ENCODE assay signal across 8 mouse cellular contexts in genomic region chr4:141559131-141559897, GRCm38 (mm10). TPM values are rescaled to one million over a fixed set of nuclear protein-coding genes. Genes with fewer than 3 reads are reported as not detected.
DNase-seq lines count a peak whose midpoint lies in the region; ATAC-seq and TF ChIP-seq lines count a peak whose summit lies in the region.

No protein-coding gene starts in this region.

- H3K36me3 ChIP-seq in forebrain, postnatal 0 days (ENCODE audit: insufficient read depth) = no peaks in the 10 kb centered on the region
- H3K36me3 ChIP-seq in lung, embryonic 14.5 days (ENCODE audit: insufficient read depth) = no peaks in the 10 kb centered on the region

- no peaks in the 10 kb centered on the region for H3K4me1 ChIP-seq in forebrain, postnatal 0 days (ENCODE audit: insufficient read depth)
- 0 out of 2 replicates have a peak, but pooled peaks cover 3% of the 10 kb centered on the region for H3K4me1 ChIP-seq in lung, embryonic 14.5 days (ENCODE audit: insufficient read depth)

- no peaks in the 10 kb centered on the region for H3K27me3 ChIP-seq in forebrain, postnatal 0 days (ENCODE audit: insufficient read depth, low read length)
- H3K27me3 ChIP-seq in lung, embryonic 14.5 days (ENCODE audit: insufficient read depth, low read length) = no peaks in the 10 kb centered on the region

- no peaks in the 10 kb centered on the region for H3K9me3 ChIP-seq in forebrain, postnatal 0 days (ENCODE audit: low read length)
- no peaks in the 10 kb centered on the region for H3K9me3 ChIP-seq in lung, embryonic 14.5 days (ENCODE audit: low read depth, low read length)

- peak overlapping the region; percentile 47 for H3K4me3 ChIP-seq in forebrain, postnatal 0 days (ENCODE audit: low read depth, low read length)
- peak overlapping the region; percentile 42 for H3K4me3 ChIP-seq in lung, embryonic 14.5 days (ENCODE audit: low read depth, low read length)

- WGBS in forebrain, postnatal 0 days = 2% methylated on average over 30 of the region's 30 CpGs
- 1% methylated on average over 30 of the region's 30 CpGs for WGBS in lung, embryonic 14.5 days

- peak; percentile 86 for ATAC-seq in forebrain, postnatal 0 days
- peak; percentile 72 for ATAC-seq in lung, embryonic 14.5 days (ENCODE audit: insufficient read depth)
- peak; percentile 81 for ATAC-seq in neutrophil, adult 5-6 weeks (ENCODE audit: extremely low read depth, insufficient number of reproducible peaks, low FRiP score, poor library complexity, severe bottlenecking)

- H3K27ac ChIP-seq in forebrain, postnatal 0 days (ENCODE audit: low read depth, low read length) = peak overlapping the region; percentile 77
- H3K27ac ChIP-seq in lung, embryonic 14.5 days (ENCODE audit: low read depth) = peak overlapping the region; percentile 90

- peak overlapping the region; percentile 88 for H3K4me2 ChIP-seq in forebrain, postnatal 0 days (ENCODE audit: low read depth)
- H3K4me2 ChIP-seq in lung, embryonic 14.5 days = peak overlapping the region; percentile 86

- peak overlapping the region; percentile 62 for H3K9ac ChIP-seq in forebrain, postnatal 0 days
- H3K9ac ChIP-seq in lung, embryonic 14.5 days = peak overlapping the region; percentile 38

- no peak for TF ChIP-seq CTCF in forebrain, postnatal 0 days (IDR thresholded peaks at IDR 0.05; ENCODE audit: low read depth)
- TF ChIP-seq CTCF in lung, embryonic 14.5 days (IDR thresholded peaks at IDR 0.05; ENCODE audit: low read depth) = no peak

- peak; percentile 87 for DNase-seq in MEL-GATA-1-ER (ENCODE audit: extremely low read depth, low read depth)
- DNase-seq in cerebellum, adult 8-10 months = peak; percentile 71
- DNase-seq in forebrain, postnatal 0 days = peak; percentile 83
- peak; percentile 76 for DNase-seq in heart, postnatal 4 days
- DNase-seq in layer of hippocampus, adult 8-10 months (ENCODE audit: low spot score in 2 of 2) = peak; percentile 65 to 74
- peak; percentile 75 for DNase-seq in lung, embryonic 14.5 days
- peak; percentile 61 to 77 for DNase-seq in thymus, adult 18-20 months

RNA-seq across cellular contexts. Expression of gene Spen, which starts 20.9 kb away (rescaled TPM):
- 21.7 and 24.7 TPM in 2 replicates for total RNA-seq in forebrain, postnatal 0 days (2014; rRNA removed)
- 6.0 and 10.7 TPM in 2 replicates for polyA plus RNA-seq in forebrain, postnatal 0 days (2015; fragmentation: Nextera tagmentation; extraction: Ambion mirVana)
- 10 to 100 TPM; 33.7 to 34.9 TPM for total RNA-seq in heart, postnatal 4 days (2021)
- 10 to 100 TPM; 59.2 to 67.9 (median 66.9) TPM for total RNA-seq in layer of hippocampus, adult 8-10 months (2022)
- polyA plus RNA-seq in lung, embryonic 14.5 days (2014; fragmentation: Nextera tagmentation; extraction: Ambion mirVana) = 15.4 and 15.9 TPM in 2 replicates
- total RNA-seq in neutrophil, adult 5-6 weeks (2017) = 40.5 and 54.9 TPM in 2 replicates

RNA-seq across cellular contexts. Expression of gene Fblim1, which starts 46.6 kb away (rescaled TPM):
- total RNA-seq in forebrain, postnatal 0 days (2014; rRNA removed) = 20.8 and 22.3 TPM in 2 replicates
- 24.9 and 26.1 TPM in 2 replicates for polyA plus RNA-seq in forebrain, postnatal 0 days (2015; fragmentation: Nextera tagmentation; extraction: Ambion mirVana)
- 100 to 1,000 TPM; 122 to 145 TPM for total RNA-seq in heart, postnatal 4 days (2021)
- total RNA-seq in layer of hippocampus, adult 8-10 months (2022) = 1 to 10 TPM in 2 of 4 experiments, under 1 TPM in 2; 0.39 to 4.4 (median 1.9) TPM
- 83.6 and 89.2 TPM in 2 replicates for polyA plus RNA-seq in lung, embryonic 14.5 days (2014; fragmentation: Nextera tagmentation; extraction: Ambion mirVana)
- 0.12 TPM in 1 of 2 replicates, not detected in the other for total RNA-seq in neutrophil, adult 5-6 weeks (2017)

RNA-seq across cellular contexts. Expression of gene Tmem82, which starts 59.1 kb away (rescaled TPM):
- total RNA-seq in forebrain, postnatal 0 days (2014; rRNA removed) = 0.33 and 0.54 TPM in 2 replicates
- polyA plus RNA-seq in forebrain, postnatal 0 days (2015; fragmentation: Nextera tagmentation; extraction: Ambion mirVana) = 0.21 and 0.24 TPM in 2 replicates
- total RNA-seq in heart, postnatal 4 days (2021) = 1 to 10 TPM; 3.1 to 3.2 TPM
- under 1 TPM; 0.47 to 0.87 (median 0.54) TPM for total RNA-seq in layer of hippocampus, adult 8-10 months (2022)
- polyA plus RNA-seq in lung, embryonic 14.5 days (2014; fragmentation: Nextera tagmentation; extraction: Ambion mirVana) = 0.38 and 0.50 TPM in 2 replicates
- total RNA-seq in neutrophil, adult 5-6 weeks (2017) = not detected in 2 replicates

Comparison
In these comparisons a context has a peak if more than half of its experiments do, and no peak if none do; other contexts are left out.
1. Peak in every context shown above with its lines: DNase-seq, ATAC-seq, H3K4me3 ChIP-seq and H3K27ac ChIP-seq.